Mouse (Mus musculus) cerebellum, adult 9-11 months (tissue): ENCODE measurements around the gene Adgrd1.

Source experiments
- DNase-seq: peaks from one replicate; pipeline ENCODE4 v3.0.0; 2022

Gene Adgrd1

GRCm38 (mm10) chr5:129161372-129162051, 65.0 kb downstream of the Adgrd1 start:
- no peak for DNase-seq

GRCm38 (mm10) chr5:129163416-129163815, 66.9 kb downstream of the Adgrd1 start:
- no peak for DNase-seq

GRCm38 (mm10) chr5:129164091-129164490, 67.5 kb downstream of the Adgrd1 start:
- DNase-seq, result no peak

- no peak for DNase-seq
Measured at GRCm38 (mm10) chr5:129164911-129165584, 68.5 kb downstream of the Adgrd1 start.

GRCm38 (mm10) chr5:129165595-129165994, 69.0 kb downstream of the Adgrd1 start:
- DNase-seq, result no peak

GRCm38 (mm10) chr5:129169090-129169489, 72.5 kb downstream of the Adgrd1 start:
- DNase-seq, result no peak

GRCm38 (mm10) chr5:129169567-129169966, 73.0 kb downstream of the Adgrd1 start:
- DNase-seq, result no peak

GRCm38 (mm10) chr5:129172533-129172932, 76.0 kb downstream of the Adgrd1 start:
- no peak for DNase-seq

GRCm38 (mm10) chr5:129175925-129176324, 79.4 kb downstream of the Adgrd1 start:
- no peak for DNase-seq

- DNase-seq, result peak; percentile 82
Measured at GRCm38 (mm10) chr5:129177697-129178511, 81.4 kb downstream of the Adgrd1 start.

- no peak for DNase-seq
Measured at GRCm38 (mm10) chr5:129179356-129179755, 82.8 kb downstream of the Adgrd1 start.

- DNase-seq, result no peak
Measured at GRCm38 (mm10) chr5:129179995-129180714, 83.6 kb downstream of the Adgrd1 start.

- DNase-seq, result no peak
Measured at GRCm38 (mm10) chr5:129180715-129181228, 84.2 kb downstream of the Adgrd1 start.

- no peak for DNase-seq
Measured at GRCm38 (mm10) chr5:129181450-129181849, 84.9 kb downstream of the Adgrd1 start.

- no peak for DNase-seq
Measured at GRCm38 (mm10) chr5:129182554-129182953, 86.0 kb downstream of the Adgrd1 start.

GRCm38 (mm10) chr5:129186260-129186659, 89.7 kb downstream of the Adgrd1 start:
- DNase-seq, result peak; percentile 21

GRCm38 (mm10) chr5:129186926-129187325, 90.4 kb downstream of the Adgrd1 start:
- DNase-seq, result no peak

GRCm38 (mm10) chr5:129189071-129189470, 92.5 kb downstream of the Adgrd1 start:
- no peak for DNase-seq

- DNase-seq, result no peak
Measured at GRCm38 (mm10) chr5:129190077-129190476, 93.5 kb downstream of the Adgrd1 start.

GRCm38 (mm10) chr5:129196501-129196900, 100.0 kb downstream of the Adgrd1 start:
- no peak for DNase-seq

GRCm38 (mm10) chr5:129196971-129197519, 100.5 kb downstream of the Adgrd1 start:
- no peak for DNase-seq

GRCm38 (mm10) chr5:129200132-129200531, 103.6 kb downstream of the Adgrd1 start:
- no peak for DNase-seq
